Mouse (Mus musculus) midbrain, embryonic 12.5 days (tissue): ENCODE measurements around the gene Rgs6. TPM values are rescaled to one million over a fixed set of nuclear protein-coding genes. Genes with fewer than 3 reads are reported as not detected.

Experiments used
- ATAC-seq: fragments of 200-750 bp; cut with Nextera tagmentation; 2 replicates; pipeline ENCODE4 v1.8.0; 2017; ENCODE audit warnings: low read depth, moderate TSS enrichment, moderate library complexity; ENCODE audit not compliant: low FRiP score
- H3K27ac ChIP-seq: fragments of 300-500 bp; sonication (generic); replicated peaks from 2 replicates; pipeline ENCODE4 v1.5.1; 2016; ENCODE audit warnings: mild to moderate bottlenecking
- H3K27me3 ChIP-seq: fragments of 300-500 bp; sonication (generic); 2 replicates; pipeline ENCODE4 v1.6.1; 2016; ENCODE audit warnings: mild to moderate bottlenecking
- H3K36me3 ChIP-seq: fragments of 300-500 bp; sonication (generic); 2 replicates; pipeline ENCODE4 v1.6.1; 2016
- H3K4me1 ChIP-seq: fragments of 300-500 bp; sonication (generic); 2 replicates; pipeline ENCODE4 v1.6.1; 2016
- H3K4me2 ChIP-seq: fragments of 300-500 bp; sonication (generic); replicated peaks from 2 replicates; pipeline ENCODE4 v1.6.1; 2016; ENCODE audit warnings: mild to moderate bottlenecking, moderate library complexity
- H3K4me3 ChIP-seq: fragments of 300-500 bp; sonication (generic); 2 replicates; pipeline ENCODE4 v1.5.1; 2016; ENCODE audit warnings: mild to moderate bottlenecking
- H3K9ac ChIP-seq: fragments of 300-500 bp; sonication (generic); replicated peaks from 2 replicates; pipeline ENCODE4 v1.6.1; 2016; ENCODE audit warnings: mild to moderate bottlenecking, moderate library complexity
- H3K9me3 ChIP-seq: fragments of 300-500 bp; sonication (generic); 2 replicates; pipeline ENCODE4 v1.6.1; 2016; ENCODE audit warnings: mild to moderate bottlenecking
- WGBS: fragments of 180-500 bp; shearing (Covaris S2); methylation state at CpG from one replicate; pipeline ENCODE4 v1.1.7; 2016; 5-methylcytosine and 5-hydroxymethylcytosine counted together
- polyA plus RNA-seq: library from polyadenylated mRNA; unstranded; fragments of >200 nt; fragmentation: Nextera tagmentation; extraction: Ambion mirVana; gene quantifications from 2 replicates; pipeline ENCODE4 v1.2.1, GENCODE M21; 2016

The Rgs6 gene
- polyA plus RNA-seq, 1 experiment from 2014 or later: 3.6 TPM

DNA sequence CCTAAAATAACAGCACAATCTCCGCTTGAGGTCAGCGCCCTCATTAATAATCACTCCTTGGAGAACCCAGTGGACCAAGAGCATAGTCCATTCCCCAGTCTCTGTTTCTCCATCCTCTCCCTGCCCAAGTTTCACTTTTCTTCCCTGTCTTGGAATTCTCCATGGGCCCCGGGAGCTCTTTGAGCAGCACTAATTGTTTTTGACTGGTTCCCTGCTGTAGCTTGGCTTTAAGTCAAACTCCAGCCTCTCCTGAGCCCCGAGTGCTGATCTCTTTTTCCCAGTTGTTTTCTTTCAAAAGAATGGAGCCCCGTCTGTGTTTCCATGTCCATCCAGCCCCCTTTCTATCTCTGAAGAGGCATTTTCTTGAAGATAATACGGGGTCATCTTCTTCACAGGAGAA is 12.3 kb downstream of the Rgs6 start:
- ATAC-seq: no peak
- Histone ChIP-seq H3K4me3 (no peak overlapping the region), H3K9me3 (no peaks in the 10 kb centered on the region), H3K27ac (no peak overlapping the region), H3K4me2 (no peak overlapping the region), H3K4me1 (peaks cover 8% of the 10 kb centered on the region), H3K27me3 (no peaks in the 10 kb centered on the region), H3K9ac (no peak overlapping the region), H3K36me3 (no peaks in the 10 kb centered on the region)
- 43% methylated on average over 6 of the region's 6 CpGs for WGBS

DNA sequence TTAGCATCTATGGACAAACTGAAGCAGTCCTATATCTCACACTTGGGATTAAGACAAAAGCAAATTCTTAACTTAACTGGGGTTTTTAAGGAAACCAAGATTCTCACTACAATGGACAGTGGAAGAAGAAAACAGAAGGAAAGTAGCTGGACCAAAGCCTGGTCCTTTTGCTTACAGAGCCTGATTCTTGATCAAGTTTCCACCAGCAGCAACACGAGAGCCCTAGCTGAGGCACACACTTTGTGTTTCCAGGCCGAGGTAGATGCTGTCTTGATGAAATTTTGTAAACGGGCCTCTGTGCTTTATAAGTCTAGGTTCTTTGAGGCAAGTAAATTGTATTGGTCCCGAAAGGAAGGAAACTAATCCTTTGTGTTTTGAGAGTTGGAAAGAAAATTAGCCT is 14.7 kb downstream of the Rgs6 start:
- no peaks in the 10 kb centered on the region for H3K36me3 ChIP-seq

DNA sequence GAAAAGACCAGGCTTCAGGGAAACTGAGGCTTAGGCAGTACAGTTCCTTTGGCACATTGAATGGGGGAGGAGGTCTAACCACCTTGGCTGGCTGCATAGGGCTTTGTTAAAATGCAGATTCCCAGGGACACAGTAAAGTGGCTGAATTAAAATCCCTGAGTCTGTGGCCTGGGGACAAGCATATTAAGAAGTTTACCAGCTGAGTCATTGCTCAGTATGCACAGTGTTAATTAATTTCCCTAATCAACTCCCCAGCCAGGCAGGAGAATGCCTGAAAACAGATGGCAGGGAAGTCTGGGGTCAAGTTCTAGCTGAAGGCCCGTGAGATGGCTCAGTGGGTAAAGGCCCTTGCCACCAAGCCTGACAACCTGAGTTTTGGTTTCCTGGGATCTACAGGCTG is 15.2 kb downstream of the Rgs6 start:
- ATAC-seq: no peak
- Histone ChIP-seq H3K9ac (no peak overlapping the region), H3K36me3 (no peaks in the 10 kb centered on the region), H3K4me3 (no peak overlapping the region), H3K4me1 (peaks cover 8% of the 10 kb centered on the region), H3K4me2 (no peak overlapping the region), H3K9me3 (no peaks in the 10 kb centered on the region), H3K27ac (no peak overlapping the region), H3K27me3 (no peaks in the 10 kb centered on the region)
- 44% methylated on average over 1 of the region's 1 CpGs for WGBS

More for the DNA sequence above, 14.7 kb downstream of the Rgs6 start:
- WGBS: 71% methylated on average over 4 of the region's 4 CpGs
- ATAC-seq: no peak
- H3K4me2 ChIP-seq: no peak overlapping the region
- H3K27me3 ChIP-seq: no peaks in the 10 kb centered on the region
- H3K27ac ChIP-seq: no peak overlapping the region
- no peaks in the 10 kb centered on the region for H3K9me3 ChIP-seq
- no peak overlapping the region for H3K9ac ChIP-seq
- peaks cover 8% of the 10 kb centered on the region for H3K4me1 ChIP-seq
- H3K4me3 ChIP-seq: no peak overlapping the region

DNA sequence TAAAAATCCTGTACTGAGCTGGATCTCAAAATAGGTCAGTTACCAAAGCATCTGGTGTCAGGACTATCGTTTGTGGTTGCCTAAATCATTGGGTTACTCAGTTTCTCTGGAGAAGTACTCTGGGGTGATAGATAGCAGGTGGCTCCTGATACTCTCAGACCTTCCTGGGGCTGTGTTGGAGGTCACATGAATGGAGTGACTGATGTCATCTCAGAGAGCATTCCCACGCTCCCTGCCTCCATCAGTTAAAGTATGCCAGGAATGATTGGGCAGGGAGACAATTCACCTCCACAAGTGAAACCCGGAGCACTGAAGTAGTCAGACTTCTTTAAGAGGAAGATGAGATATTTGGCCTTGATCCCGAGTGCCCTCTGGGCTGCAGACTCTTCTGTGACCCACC is 15.9 kb downstream of the Rgs6 start:
- H3K27me3 ChIP-seq: no peaks in the 10 kb centered on the region
- H3K36me3 ChIP-seq: no peaks in the 10 kb centered on the region
- H3K4me3 ChIP-seq: no peak overlapping the region
- no peak overlapping the region for H3K9ac ChIP-seq
- H3K27ac ChIP-seq: no peak overlapping the region
- H3K9me3 ChIP-seq: no peaks in the 10 kb centered on the region
- WGBS: 73% methylated on average over 4 of the region's 4 CpGs
- H3K4me1 ChIP-seq: peaks cover 8% of the 10 kb centered on the region
- no peak overlapping the region for H3K4me2 ChIP-seq
- ATAC-seq: no peak

DNA sequence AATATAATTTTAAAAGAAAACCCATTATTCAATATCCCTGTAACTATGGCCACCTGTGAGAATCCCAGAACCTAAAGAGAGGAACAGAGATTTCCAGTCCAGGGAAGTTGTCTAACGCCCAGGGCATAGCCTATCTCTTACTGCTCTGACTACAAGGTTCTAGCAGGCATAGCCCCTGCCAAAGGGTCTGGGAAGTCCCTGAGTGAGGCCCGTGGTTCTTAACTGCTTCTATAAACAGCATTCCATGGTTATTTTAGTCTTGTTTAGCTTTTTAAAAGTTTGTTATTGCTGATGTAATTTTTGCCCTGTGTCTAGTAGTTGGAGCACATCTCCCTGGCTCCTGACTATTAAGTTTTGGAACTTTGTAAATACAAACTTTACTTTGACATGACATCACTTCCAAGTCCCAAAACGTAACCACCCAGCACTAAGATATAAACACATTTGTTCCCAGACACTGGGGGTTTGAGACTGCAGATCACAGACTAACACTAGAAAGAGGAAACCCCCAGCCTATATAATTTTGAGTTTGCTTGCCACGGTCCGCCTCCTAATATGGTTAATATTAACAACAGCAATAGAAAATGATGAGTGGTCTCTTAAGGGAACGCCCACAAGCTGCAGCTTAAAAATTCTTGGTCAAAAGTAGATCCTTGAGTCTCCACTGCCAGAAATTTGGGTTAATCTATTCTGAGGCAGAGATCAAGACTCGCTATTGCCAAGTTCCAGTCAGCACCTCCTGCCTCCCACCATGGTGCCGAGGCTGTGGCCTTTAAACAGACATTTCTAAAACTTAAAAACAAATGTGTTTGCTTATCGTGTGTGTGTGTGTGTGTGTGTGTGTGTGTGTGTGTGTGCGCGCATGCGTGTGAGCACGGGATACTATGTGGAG is 24.9 kb downstream of the Rgs6 start:
- H3K4me3 ChIP-seq: no peak overlapping the region
- WGBS: 90% methylated on average over 13 of the region's 13 CpGs
- H3K9ac ChIP-seq: no peak overlapping the region
- H3K4me1 ChIP-seq: peaks cover 11% of the 10 kb centered on the region
- no peak overlapping the region for H3K27ac ChIP-seq
- H3K36me3 ChIP-seq: no peaks in the 10 kb centered on the region
- H3K9me3 ChIP-seq: no peaks in the 10 kb centered on the region
- peaks cover 28% of the 10 kb centered on the region for H3K27me3 ChIP-seq
- no peak for ATAC-seq
- no peak overlapping the region for H3K4me2 ChIP-seq

DNA sequence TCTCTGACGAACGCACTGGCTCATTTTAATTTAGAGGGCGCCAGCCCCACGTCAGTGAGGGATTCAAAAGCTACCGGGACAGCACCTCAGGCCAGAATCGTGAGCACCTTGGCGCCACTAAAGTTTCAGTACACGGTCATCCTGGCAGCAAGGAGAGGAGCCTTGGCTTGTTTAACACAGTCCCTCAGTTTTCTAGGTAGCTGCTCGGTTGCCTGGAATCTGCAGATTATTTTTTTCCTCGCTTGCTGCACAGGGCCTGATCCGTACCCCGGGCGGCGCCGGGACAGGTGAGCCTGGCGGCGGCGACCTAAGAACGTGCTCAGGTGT is 28.4 kb downstream of the Rgs6 start:
- no peak overlapping the region for H3K27ac ChIP-seq
- H3K4me3 ChIP-seq: peak overlapping the region; percentile 66
- peaks cover 11% of the 10 kb centered on the region for H3K4me1 ChIP-seq
- WGBS: 4% methylated on average over 19 of the region's 19 CpGs
- H3K36me3 ChIP-seq: no peaks in the 10 kb centered on the region
- peak overlapping the region; percentile 71 for H3K9ac ChIP-seq
- H3K4me2 ChIP-seq: peak overlapping the region; percentile 94
- H3K27me3 ChIP-seq: peaks cover 44% of the 10 kb centered on the region
- ATAC-seq: no peak; the same call in 1 of the 2 replicates
- H3K9me3 ChIP-seq: no peaks in the 10 kb centered on the region

DNA sequence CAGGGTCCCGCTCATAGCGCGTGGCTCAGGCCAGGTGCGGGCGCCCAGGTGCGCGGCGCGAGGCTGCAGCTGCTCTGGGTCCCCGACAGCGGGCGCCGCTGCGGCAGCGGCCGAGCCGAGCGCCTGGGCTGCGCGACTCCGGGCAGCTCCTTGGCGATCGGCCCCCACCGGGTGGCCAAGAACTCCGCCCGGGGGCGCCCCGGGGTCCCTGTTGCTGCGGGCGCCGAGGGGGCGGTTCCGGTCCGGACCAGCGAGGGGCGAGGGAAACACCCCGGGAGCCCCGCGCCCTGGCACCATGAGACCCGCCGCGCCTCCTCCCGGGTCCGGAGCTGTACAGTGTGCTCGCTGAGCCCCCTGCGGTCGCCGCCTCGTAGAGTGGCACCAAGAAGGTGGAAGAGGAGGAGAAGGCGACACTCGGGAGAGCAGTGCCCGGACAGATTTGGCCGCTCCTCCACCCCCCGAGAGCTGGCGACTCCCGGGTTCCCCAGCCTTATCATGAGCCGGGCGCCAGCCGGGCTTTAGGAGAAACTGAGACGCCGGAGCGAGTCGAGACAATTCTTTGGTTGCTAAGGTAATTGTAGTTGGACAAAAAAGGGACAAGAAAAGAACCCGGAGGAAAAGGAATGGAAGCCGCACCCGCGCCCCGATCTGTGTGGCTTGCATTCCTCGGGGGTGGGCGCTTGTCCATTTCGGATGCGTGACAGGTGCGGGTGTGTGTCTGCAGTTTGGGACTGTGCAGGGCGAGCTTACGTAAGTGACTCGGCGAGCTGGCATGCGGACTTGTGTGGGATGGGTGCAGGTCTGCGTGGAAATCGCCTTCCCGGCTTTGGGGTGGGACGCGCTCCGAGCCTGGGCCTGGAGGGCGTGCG is 29.0 kb downstream of the Rgs6 start:
- ATAC-seq: peak; percentile 82
- Histone ChIP-seq H3K4me1 (peaks cover 11% of the 10 kb centered on the region), H3K36me3 (no peaks in the 10 kb centered on the region), H3K27ac (no peak overlapping the region), H3K4me3 (peak overlapping the region; percentile 66), H3K9me3 (no peaks in the 10 kb centered on the region), H3K4me2 (peak overlapping the region; percentile 94), H3K9ac (peak overlapping the region; percentile 71), H3K27me3 (peaks cover 44% of the 10 kb centered on the region)
- 1% methylated on average over 86 of the region's 86 CpGs for WGBS

DNA sequence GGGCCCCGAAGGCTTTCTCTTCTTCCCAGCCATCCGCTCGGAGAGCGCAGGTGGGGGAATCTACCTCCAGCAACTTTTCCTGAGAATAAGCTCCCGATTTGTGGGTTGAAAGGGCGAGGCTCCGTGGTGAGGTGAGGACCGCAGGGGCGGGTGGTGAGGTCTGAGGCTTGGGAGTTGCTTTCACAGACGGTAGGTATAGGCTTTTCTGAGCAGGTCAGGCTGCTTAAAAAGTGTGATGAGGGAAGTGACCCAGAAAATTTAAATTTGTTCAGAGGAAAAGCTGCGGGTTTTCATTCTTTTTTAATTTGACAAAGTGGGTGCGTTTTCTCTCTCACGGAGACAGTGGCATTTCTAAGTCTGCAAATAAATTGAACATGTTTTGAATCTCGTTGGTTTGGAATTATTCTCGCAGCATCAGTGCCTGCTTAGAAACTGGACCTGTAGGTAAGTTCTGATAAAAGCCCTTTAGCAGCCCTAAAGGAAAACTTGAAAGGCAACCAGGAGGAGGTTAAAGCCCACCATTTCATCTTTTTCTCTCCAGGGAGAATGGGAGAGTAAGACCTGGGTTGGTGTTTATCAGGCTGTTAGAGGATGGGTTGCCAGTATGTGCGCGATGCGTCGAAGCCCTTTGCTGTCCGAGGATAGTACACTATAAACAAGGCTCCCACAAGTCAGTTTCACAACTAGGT is 29.7 kb downstream of the Rgs6 start:
- Histone ChIP-seq H3K9ac (peak overlapping the region; percentile 71; the same call in 1 of the 2 replicates), H3K4me2 (peak overlapping the region; percentile 94), H3K36me3 (no peaks in the 10 kb centered on the region), H3K4me1 (peaks cover 11% of the 10 kb centered on the region), H3K27me3 (peaks cover 44% of the 10 kb centered on the region), H3K4me3 (peak overlapping the region; percentile 66), H3K27ac (no peak overlapping the region), H3K9me3 (no peaks in the 10 kb centered on the region)
- no peak for ATAC-seq
- 18% methylated on average over 20 of the region's 20 CpGs for WGBS

DNA sequence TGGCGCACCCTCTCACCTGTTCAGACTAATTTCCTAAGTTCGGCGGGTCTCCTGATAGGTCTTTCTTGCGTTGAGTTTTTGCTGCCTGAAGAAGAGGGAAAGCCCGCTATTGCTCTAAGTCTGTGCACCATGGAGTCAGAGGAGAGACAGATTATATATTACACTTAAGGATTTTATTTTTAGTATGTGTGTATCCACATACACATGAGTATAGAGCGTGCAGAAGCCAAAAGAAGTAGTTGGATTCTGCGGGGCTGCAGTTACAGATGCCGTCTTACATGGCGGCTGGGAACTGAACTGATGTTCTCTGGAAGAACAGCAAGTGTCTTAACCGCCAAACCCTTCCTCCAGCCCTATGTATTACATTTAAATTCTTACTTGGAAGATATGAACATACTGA is 52.3 kb downstream of the Rgs6 start:
- Histone ChIP-seq H3K4me3 (no peak overlapping the region), H3K9ac (no peak overlapping the region), H3K4me1 (no peaks in the 10 kb centered on the region), H3K9me3 (no peaks in the 10 kb centered on the region), H3K4me2 (no peak overlapping the region), H3K36me3 (no peaks in the 10 kb centered on the region), H3K27me3 (no peaks in the 10 kb centered on the region), H3K27ac (no peak overlapping the region)
- WGBS: 95% methylated on average over 10 of the region's 10 CpGs
- no peak for ATAC-seq

DNA sequence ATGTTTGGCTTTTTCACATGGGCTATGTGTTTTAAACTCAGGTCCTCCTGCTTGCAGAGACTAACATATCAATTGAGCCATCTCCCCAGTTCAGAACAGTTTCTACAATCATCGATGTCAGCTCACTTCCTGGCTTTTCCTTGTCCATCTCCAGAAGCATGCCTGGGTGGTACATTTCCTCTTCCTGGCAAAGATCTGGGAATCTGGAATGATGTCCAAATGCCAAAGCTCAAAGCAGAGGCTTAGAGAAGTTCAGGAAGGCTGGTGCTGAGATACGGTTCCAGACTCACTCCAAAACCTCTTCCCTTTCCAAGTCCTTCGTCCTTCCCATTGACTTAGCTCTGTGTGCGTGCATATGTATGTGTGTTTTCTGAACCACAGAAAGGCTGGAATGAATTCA is 59.8 kb downstream of the Rgs6 start:
- H3K9ac ChIP-seq: no peak overlapping the region
- no peak overlapping the region for H3K4me3 ChIP-seq
- no peaks in the 10 kb centered on the region for H3K9me3 ChIP-seq
- no peaks in the 10 kb centered on the region for H3K4me1 ChIP-seq
- ATAC-seq: no peak
- no peaks in the 10 kb centered on the region for H3K27me3 ChIP-seq
- no peaks in the 10 kb centered on the region for H3K36me3 ChIP-seq
- H3K4me2 ChIP-seq: no peak overlapping the region
- 94% methylated on average over 4 of the region's 4 CpGs for WGBS
- no peak overlapping the region for H3K27ac ChIP-seq

DNA sequence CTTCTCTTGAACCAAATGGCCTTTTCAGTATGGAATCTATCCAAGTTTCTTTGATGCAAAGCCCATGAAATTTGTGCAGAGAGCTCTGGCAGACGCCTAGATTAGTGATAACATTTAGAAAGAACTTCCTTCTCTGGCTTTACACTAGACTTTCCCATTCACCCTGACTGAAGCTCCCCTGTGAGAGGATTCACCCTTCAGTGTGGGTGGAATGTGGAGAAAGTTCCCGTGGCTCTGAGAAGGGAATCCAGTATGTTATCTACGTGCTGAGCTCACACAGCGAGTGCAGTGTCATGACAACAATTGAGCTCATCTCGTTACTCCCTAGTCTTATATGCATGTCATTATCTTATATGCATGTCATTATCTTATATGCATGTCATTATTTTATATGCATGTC is 61.9 kb downstream of the Rgs6 start:
- Histone ChIP-seq H3K4me3 (no peak overlapping the region), H3K9ac (no peak overlapping the region), H3K36me3 (no peaks in the 10 kb centered on the region), H3K27ac (no peak overlapping the region), H3K9me3 (no peaks in the 10 kb centered on the region), H3K4me1 (no peaks in the 10 kb centered on the region), H3K4me2 (no peak overlapping the region), H3K27me3 (no peaks in the 10 kb centered on the region)
- ATAC-seq: no peak
- 73% methylated on average over 5 of the region's 5 CpGs for WGBS

DNA sequence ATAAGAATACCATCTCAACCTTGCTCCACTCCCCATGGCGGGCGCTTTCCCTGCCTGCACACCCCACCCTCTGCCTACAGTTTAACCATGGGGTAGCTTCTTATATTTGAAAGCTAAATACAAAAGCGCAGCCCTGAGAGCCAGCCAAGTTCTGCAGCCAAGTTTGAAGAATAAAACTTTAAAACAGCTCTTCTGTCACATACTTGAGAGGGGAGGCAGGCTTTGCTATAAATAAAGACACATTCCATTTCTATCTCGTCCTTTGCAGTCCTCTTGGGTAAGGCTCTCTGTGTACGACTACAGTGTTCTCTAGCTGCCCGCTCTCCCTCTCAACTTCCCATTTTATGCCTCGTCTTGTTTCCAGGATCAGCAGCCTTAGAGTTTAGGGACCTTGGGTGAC is 76.5 kb downstream of the Rgs6 start:
- no peaks in the 10 kb centered on the region for H3K9me3 ChIP-seq
- no peak overlapping the region for H3K4me3 ChIP-seq
- no peaks in the 10 kb centered on the region for H3K4me1 ChIP-seq
- ATAC-seq: no peak
- H3K27ac ChIP-seq: no peak overlapping the region
- 83% methylated on average over 7 of the region's 7 CpGs for WGBS
- H3K27me3 ChIP-seq: no peaks in the 10 kb centered on the region
- no peak overlapping the region for H3K9ac ChIP-seq
- H3K36me3 ChIP-seq: no peaks in the 10 kb centered on the region
- H3K4me2 ChIP-seq: no peak overlapping the region
